Mouse (Mus musculus): ENCODE results near the gene Man2a2.

GRCm38 (mm10) chr7:80373352-80373751 lies 2.2 kb upstream of the Man2a2 start:
- no peak for TF ChIP-seq CTCF (IDR thresholded peaks at IDR 0.05; ENCODE audit: low read depth)
- TF ChIP-seq EP300 (IDR thresholded peaks at IDR 0.05; ENCODE audit: low read depth) = no peak

All from liver, embryonic 14.5 days (tissue).